Mouse (Mus musculus) kidney, adult 2 months (tissue): Measurements from ENCODE around the gene Cd46. TPM values are rescaled to one million over a fixed set of nuclear protein-coding genes. Genes with fewer than 3 reads are reported as not detected.

Experiments used
- DNase-seq: peaks from one replicate; pipeline ENCODE4 v3.0.0; 2021
- H3K27ac ChIP-seq: fragments of 200-500 bp; 2 replicates; pipeline ENCODE4 v1.5.1; 2012; ENCODE audit warnings: low read depth, low read length, control low read depth, inconsistent platforms; ENCODE audit not compliant: insufficient read depth
- H3K27me3 ChIP-seq: fragments of 200-500 bp; replicated peaks from 2 replicates; pipeline ENCODE4 v1.6.1; 2012; ENCODE audit warnings: mild to moderate bottlenecking, moderate library complexity, low read length, inconsistent platforms; ENCODE audit not compliant: control insufficient read depth, insufficient read depth
- H3K36me3 ChIP-seq: fragments of 200-500 bp; 2 replicates; pipeline ENCODE4 v1.6.1; 2012; ENCODE audit warnings: mild to moderate bottlenecking, moderate library complexity, low read length, inconsistent platforms; ENCODE audit not compliant: control insufficient read depth, insufficient read depth
- H3K4me1 ChIP-seq: fragments of 200-500 bp; 2 replicates; pipeline ENCODE4 v1.6.1; 2011; ENCODE audit warnings: low read length; ENCODE audit not compliant: control insufficient read depth, insufficient read depth
- H3K4me3 ChIP-seq: fragments of 200-500 bp; 2 replicates; pipeline ENCODE4 v1.5.1; 2011; ENCODE audit warnings: mild to moderate bottlenecking, low read depth, low read length, control low read depth; ENCODE audit not compliant: insufficient read depth
- CTCF ChIP-seq: fragments of 200-500 bp; conservative IDR thresholded peaks from 2 replicates; pipeline ENCODE4 v1.5.1; 2011; ENCODE audit warnings: low read depth, mild to moderate bottlenecking, control low read depth, low read length, moderate library complexity, mixed read lengths; ENCODE audit not compliant: insufficient read depth, insufficient read length
- POLR2A ChIP-seq: fragments of 200-500 bp; IDR thresholded peaks from one replicate; pipeline ENCODE4 v1.6.1; 2011; ENCODE audit warnings: low read depth, low read length, control low read depth
- WGBS: fragments of 180-500 bp; shearing (Covaris S2); methylation state at CpG from one replicate; pipeline ENCODE4 v1.1.7; 2018; 5-methylcytosine and 5-hydroxymethylcytosine counted together
- polyA plus RNA-seq: library from polyadenylated mRNA; depleted of rRNA; stranded (reverse); fragments of >200 nt; gene quantifications from 2 replicates; pipeline ENCODE4 v1.2.3, GENCODE M21; 2012; rRNA removed

The Cd46 gene
- 0.70 and 0.76 TPM in 2 replicates for polyA plus RNA-seq

DNA sequence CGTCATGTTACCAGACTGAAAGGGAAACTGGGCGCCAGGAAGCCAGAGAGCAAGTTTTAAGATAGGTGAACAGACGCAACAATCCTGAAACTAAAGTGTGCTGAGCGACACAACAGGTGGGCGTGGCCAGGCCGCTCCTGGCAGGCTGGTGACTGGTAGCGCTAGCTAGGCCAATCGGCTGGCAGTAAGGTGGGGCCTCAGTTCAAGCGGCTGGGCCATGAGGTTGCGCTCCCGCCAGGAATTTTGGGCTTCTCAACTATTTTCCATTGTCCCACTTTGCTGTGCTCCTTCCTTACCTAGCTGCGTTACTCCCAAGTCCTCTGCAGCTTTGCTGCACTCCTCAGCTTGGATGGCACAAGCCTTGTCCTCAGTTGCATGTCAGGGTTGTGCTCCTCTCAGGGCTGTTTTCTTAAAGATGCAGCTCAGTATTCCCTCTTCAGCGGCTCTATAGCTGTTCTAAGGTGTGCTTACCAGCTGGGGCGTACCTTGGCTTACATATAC, at the start of gene Cd46:
Gene Cd46, minus strand, starts transcription at position 30 of the 501 bp plus-strand sequence.
- peak within 1 kb of the TSS; percentile 4; the same call in 1 of the 2 replicates for H3K27ac ChIP-seq
- H3K4me3 ChIP-seq, result peak within 1 kb of the TSS; percentile 54
- no peak for TF ChIP-seq POLR2A
- TF ChIP-seq CTCF, result no peak
- peaks cover 2% of the 10 kb centered on the region; the same call in 1 of the 2 replicates for H3K4me1 ChIP-seq
- peak; percentile 91 for DNase-seq
- H3K27me3 ChIP-seq, result no peaks in the 10 kb centered on the region
- H3K36me3 ChIP-seq, result 0 out of 2 replicates have a peak, but pooled peaks cover 2% of the 10 kb centered on the region
- WGBS, result 5% methylated on average over 14 of the region's 14 CpGs

DNA sequence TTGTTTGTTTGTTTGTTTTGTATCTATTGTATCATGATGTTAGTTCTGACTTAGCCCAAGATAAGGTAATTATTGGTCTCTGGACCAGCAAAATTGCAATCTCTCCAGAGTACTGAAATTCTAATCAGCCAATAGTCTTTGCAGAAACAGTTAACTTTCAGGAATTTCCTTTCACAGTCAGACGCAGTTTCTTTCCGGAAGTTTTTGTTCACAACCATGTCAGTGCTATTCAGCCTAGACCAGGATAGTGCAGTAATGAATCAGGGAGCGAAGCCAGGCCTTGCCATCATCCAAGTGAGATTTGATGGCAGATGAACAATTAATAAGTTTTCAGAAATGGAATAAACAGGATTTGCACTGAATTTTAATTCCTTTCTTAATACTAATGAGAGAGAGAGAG, 40.0 kb upstream of the Cd46 start:
- DNase-seq, result peak; percentile 43
- no peaks in the 10 kb centered on the region for H3K27me3 ChIP-seq

DNA sequence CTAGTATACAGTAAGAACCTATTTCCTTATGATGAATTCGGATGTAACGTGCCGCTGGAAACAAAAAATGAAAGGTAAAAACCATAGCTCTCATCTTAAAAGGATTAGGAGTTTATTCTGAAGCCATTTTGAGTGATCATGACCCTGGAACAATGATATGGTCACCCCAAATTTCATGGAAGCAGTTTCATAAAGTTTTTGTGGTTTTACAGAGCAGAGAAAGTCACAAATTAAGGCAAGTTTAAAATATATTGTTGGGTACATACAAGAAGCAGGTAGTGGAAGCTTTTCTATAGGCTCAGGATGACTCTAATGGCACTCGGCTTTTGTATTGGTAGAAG, 39.6 kb upstream of the Cd46 start:
- TF ChIP-seq CTCF (no peak), POLR2A (no peak)
- 18% methylated on average over 4 of the region's 4 CpGs for WGBS
- Histone ChIP-seq H3K36me3 (peaks cover 5% of the 10 kb centered on the region), H3K4me1 (no peaks in the 10 kb centered on the region; the same call in 1 of the 2 replicates), H3K27me3 (no peaks in the 10 kb centered on the region), H3K27ac (peak overlapping the region; percentile 97), H3K4me3 (peak overlapping the region; percentile 88)
- DNase-seq, result no peak

More for the DNA sequence above, 40.0 kb upstream of the Cd46 start:
- peak overlapping the region; percentile 45; the same call in 1 of the 2 replicates for H3K27ac ChIP-seq
- peaks cover 5% of the 10 kb centered on the region for H3K36me3 ChIP-seq
- WGBS, result 31% methylated on average over 3 of the region's 3 CpGs
- no peaks in the 10 kb centered on the region; the same call in 1 of the 2 replicates for H3K4me1 ChIP-seq
- H3K4me3 ChIP-seq, result no peak overlapping the region
- no peak for TF ChIP-seq POLR2A
- TF ChIP-seq CTCF, result no peak

DNA sequence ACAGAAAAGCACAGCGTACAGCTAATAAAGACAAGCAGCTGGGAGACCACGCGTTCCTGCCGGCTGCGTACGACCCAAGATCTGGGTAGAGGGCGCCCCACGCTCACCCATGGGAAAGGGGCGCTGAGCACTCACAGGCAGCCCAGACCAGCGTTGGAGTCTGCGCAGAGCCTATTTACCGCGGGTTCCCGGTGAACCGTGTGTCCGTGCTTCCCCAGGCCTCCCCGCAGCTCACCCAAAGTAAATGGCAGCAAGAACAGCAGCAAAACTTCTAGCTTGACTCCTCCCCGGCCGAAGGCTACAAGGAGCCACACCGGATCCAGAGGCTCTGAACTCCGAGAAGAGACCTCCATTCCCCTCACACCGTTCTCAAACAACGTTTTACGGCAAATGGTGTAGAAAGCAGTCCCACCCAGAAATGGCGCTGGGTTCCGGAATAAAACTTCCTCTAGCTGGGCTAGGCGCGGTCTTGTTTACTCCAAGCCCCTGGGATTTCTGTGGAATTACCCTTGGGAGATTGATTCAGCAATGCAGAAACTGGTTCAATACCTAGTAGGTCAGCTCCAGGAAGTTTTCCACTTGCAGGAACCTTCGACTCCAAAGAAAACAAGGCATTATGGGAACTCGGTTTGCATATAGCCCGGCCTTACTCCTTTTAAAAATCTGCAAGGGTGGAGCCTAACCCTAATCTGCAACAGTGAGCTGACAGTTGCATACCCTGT, 39.1 kb upstream of the Cd46 start, which contains the start of gene Cr1l:
Gene Cr1l, minus strand, starts transcription at position 634 of the 722 bp plus-strand sequence.
- H3K4me1 ChIP-seq, result no peaks in the 10 kb centered on the region; the same call in 1 of the 2 replicates
- peak within 1 kb of the TSS; percentile 88 for H3K4me3 ChIP-seq
- H3K27ac ChIP-seq, result peak within 1 kb of the TSS; percentile 97
- H3K27me3 ChIP-seq, result no peaks in the 10 kb centered on the region
- peaks cover 5% of the 10 kb centered on the region for H3K36me3 ChIP-seq
- peak; percentile 76 for TF ChIP-seq POLR2A
- TF ChIP-seq CTCF, result peak; percentile 69
- peak; percentile 95 for DNase-seq
- under 1% methylated on average over 31 of the region's 31 CpGs for WGBS

DNA sequence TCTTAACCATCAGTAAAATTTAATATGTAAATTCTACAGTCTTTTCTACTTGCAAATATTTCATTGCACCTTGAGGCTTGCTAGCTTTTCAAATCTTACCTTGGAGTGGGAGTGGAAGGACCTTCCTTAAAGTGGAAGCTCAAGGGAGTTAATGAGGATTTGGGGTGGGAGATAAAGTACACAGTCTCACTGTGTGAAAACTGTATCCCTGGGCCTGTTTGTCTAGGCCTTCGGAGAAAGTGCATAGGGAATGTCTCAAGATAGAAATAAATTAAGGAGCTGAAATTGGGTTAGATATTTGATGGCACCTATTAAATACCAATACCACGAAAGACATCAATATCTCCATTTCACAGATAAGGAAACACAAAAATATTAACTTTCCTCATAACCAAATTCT, 38.4 kb upstream of the Cd46 start:
- WGBS, result 5% methylated on average over 2 of the region's 2 CpGs

DNA sequence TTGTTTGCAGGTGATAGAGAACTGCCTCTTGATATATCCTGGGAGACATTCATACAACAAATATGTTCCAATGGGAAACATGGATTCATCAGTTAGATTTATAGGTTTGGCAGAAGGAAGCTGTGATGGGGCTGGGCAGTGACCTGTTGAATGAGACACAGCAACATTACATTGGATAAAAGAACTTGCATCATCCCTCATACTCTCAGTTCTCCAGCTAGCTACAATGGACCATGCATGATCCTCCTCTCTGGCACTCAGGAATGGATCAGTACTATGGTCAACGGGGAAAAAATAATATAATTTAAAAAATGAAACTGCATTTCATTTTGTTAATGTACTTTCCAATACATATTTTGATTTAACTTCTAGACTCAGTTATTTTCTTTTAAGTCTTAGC, 37.8 kb upstream of the Cd46 start:
- Histone ChIP-seq H3K4me3 (no peak overlapping the region), H3K36me3 (peaks cover 6% of the 10 kb centered on the region), H3K27me3 (no peaks in the 10 kb centered on the region), H3K4me1 (no peaks in the 10 kb centered on the region; the same call in 1 of the 2 replicates), H3K27ac (no peak overlapping the region)
- WGBS, result 72% methylated on average over 1 of the region's 1 CpGs
- TF ChIP-seq POLR2A (no peak), CTCF (no peak)
- no peak for DNase-seq

More for the DNA sequence above, 38.4 kb upstream of the Cd46 start:
- no peaks in the 10 kb centered on the region; the same call in 1 of the 2 replicates for H3K4me1 ChIP-seq
- TF ChIP-seq POLR2A (no peak), CTCF (no peak)
- H3K36me3 ChIP-seq, result peaks cover 6% of the 10 kb centered on the region
- H3K27me3 ChIP-seq, result no peaks in the 10 kb centered on the region
- H3K4me3 ChIP-seq, result peak overlapping the region; percentile 88
- H3K27ac ChIP-seq, result peak overlapping the region; percentile 97; the same call in 1 of the 2 replicates
- no peak for DNase-seq

DNA sequence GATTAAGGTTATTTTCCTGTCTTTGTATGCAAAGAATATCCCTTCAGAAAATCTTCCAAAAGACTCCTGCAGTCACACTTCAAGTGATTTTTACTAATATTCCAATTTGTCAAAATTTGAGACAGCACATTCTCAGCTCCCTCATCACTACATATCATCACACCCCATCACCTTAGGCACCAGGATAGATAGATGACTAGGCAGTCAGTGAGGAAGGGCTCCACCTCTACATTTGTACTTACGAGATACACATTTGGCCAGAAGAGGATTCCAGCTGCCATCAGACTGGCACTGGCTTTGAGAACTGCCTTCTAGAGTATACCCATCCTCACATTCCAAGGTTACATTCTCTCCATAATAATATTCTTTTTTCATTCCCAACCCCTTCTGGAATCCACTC, 22.4 kb upstream of the Cd46 start:
- no peak for DNase-seq
- WGBS, result 89% methylated on average over 1 of the region's 1 CpGs
- TF ChIP-seq POLR2A (no peak), CTCF (no peak)
- Histone ChIP-seq H3K27me3 (no peaks in the 10 kb centered on the region), H3K4me3 (no peak overlapping the region), H3K36me3 (peaks cover 8% of the 10 kb centered on the region), H3K27ac (no peak overlapping the region), H3K4me1 (no peaks in the 10 kb centered on the region)
